Mouse (Mus musculus): ENCODE measurements around the gene Olfr509. TPM values are rescaled to one million over a fixed set of nuclear protein-coding genes. Genes with fewer than 3 reads are reported as not detected.

Gene Olfr509
- 0.02 TPM in 1 of 2 replicates, not detected in the other for polyA plus RNA-seq (2012; rRNA removed; ENCODE audit: low replicate concordance)

DNA sequence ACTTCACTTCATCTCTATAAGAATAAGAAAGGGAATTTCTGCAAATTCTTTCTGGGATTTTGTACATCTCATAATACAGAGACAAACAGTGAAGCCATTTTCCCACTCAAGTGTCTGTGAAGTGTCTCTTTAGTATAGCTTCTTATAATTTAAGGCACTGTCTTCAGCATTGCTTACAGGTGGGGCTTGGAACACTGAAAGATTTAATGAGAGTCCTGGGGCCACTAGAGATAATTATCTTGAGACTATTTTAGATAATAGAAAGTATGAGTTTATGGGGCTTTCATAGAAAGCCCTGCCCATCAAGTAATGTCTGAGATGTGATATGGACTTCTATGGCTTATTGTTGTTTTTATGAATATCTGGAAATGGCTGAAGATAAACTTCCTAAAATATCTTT is at the start of gene Olfr509:
Olfr509 (minus strand) TSS at position 101 of the 400 bp plus-strand sequence.

DNA sequence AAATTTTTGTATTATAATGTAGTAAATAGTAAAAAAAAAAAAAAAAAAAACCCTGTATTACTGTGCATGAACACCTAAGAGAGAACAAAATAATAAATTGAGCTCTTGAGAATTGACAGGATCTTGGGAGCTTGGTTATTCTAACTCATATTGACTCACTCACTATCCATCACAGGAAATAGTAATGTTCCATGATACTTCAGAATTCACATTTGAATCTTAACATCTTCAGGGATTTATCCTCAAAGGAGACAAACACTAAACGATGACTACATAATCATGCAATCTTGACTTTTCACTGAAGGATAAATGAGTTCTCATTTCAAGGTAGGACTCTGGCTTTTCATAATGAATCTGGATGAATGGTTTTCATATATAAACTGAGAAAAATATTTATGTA is 14.4 kb upstream of the Olfr509 start, which contains the start of gene Olfr510:
Olfr510 (plus strand) TSS at position 301 of the 400 bp plus-strand sequence.

DNA sequence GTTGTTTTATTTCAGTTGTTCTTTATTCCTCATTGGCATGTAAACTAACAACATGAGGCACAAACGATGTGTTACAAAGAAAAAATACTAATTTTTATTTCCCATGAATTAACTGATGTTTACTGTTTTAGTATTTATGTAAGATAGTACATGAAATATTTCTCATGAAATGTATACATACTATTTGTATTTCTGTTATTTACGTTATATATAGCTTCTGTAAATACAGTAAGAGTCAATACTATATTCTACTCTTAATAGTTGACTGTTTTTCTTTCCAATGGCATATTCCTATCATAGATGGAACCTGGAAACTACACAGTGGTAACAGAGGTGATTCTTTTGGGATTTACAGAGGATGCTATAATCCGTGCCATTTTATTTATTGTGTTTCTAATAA is 22.0 kb downstream of the Olfr509 start, which contains the start of gene Olfr508:
Olfr508 (plus strand) TSS at position 301 of the 400 bp plus-strand sequence.

DNA sequence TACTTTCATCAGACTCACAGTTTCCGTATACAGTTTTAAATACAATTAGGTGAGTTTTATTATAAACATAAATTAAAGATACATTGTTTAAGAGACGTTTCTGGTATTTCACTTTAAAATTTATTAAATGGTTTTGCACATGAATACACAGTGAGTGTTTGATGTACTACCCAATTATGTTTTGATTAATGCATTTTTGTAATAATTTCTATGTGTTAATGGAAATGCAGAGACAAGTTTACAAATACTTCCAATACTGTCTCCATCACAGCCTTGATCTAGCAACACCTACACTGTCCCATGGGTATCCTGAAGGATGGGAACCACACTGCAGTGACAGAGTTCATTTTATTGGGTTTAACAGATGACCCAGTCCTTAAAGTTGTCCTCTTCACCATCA is 30.2 kb downstream of the Olfr509 start, which contains the start of gene Olfr507:
Olfr507 (plus strand) TSS at position 301 of the 400 bp plus-strand sequence.

DNA sequence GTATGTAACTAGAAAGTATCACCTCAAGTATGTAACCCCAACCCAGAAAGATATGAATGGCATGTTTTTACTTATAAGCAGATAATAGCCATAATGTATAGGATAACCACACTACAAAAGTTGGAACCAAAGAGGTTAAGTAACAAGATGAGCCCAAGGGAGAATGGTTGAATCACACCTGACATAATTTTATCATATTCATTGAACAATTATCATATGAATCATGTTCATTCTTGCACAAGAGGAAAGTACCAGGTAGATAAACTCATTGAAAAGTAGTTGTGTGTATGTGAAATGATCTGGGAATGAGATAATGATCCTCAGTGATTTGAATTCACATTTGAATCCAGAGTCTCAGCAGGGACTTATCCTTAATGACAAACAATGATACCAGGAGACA is 41.2 kb downstream of the Olfr509 start, which contains the start of gene Olfr506:
Olfr506 (plus strand) TSS at position 301 of the 400 bp plus-strand sequence.

Other genes with a start within 250 kb of the Olfr509 start
- not detected in 2 replicates for gene Olfr497, start 231.5 kb downstream of the Olfr509 start, polyA plus RNA-seq (2012; rRNA removed; ENCODE audit: low replicate concordance)
- gene Olfr498, start 186.6 kb downstream of the Olfr509 start, polyA plus RNA-seq (2012; rRNA removed; ENCODE audit: low replicate concordance): not detected in 2 replicates
- gene Olfr502, start 126.8 kb downstream of the Olfr509 start, polyA plus RNA-seq (2012; rRNA removed; ENCODE audit: low replicate concordance): not detected in 2 replicates
- not detected in 2 replicates for gene Olfr503, start 107.4 kb downstream of the Olfr509 start, polyA plus RNA-seq (2012; rRNA removed; ENCODE audit: low replicate concordance)
- gene Olfr504, start 86.1 kb downstream of the Olfr509 start, polyA plus RNA-seq (2012; rRNA removed; ENCODE audit: low replicate concordance): not detected in 2 replicates
- gene Olfr506, start 41.1 kb downstream of the Olfr509 start, polyA plus RNA-seq (2012; rRNA removed; ENCODE audit: low replicate concordance): not detected in 2 replicates
- gene Olfr507, start 30.1 kb downstream of the Olfr509 start, polyA plus RNA-seq (2012; rRNA removed; ENCODE audit: low replicate concordance): not detected in 2 replicates
- gene Olfr508, start 21.9 kb downstream of the Olfr509 start, polyA plus RNA-seq (2012; rRNA removed; ENCODE audit: low replicate concordance): not detected in 2 replicates
- not detected in 2 replicates for gene Olfr510, start 14.5 kb upstream of the Olfr509 start, polyA plus RNA-seq (2012; rRNA removed; ENCODE audit: low replicate concordance)
- not detected in 2 replicates for gene Olfr512, start 61.4 kb upstream of the Olfr509 start, polyA plus RNA-seq (2012; rRNA removed; ENCODE audit: low replicate concordance)
- gene Olfr513, start 99.1 kb upstream of the Olfr509 start, polyA plus RNA-seq (2012; rRNA removed; ENCODE audit: low replicate concordance): not detected in 2 replicates
- gene Olfr514, start 174.1 kb upstream of the Olfr509 start, polyA plus RNA-seq (2012; rRNA removed; ENCODE audit: low replicate concordance): not detected in 2 replicates
- not detected in 2 replicates for gene Olfr516, start 198.6 kb upstream of the Olfr509 start, polyA plus RNA-seq (2012; rRNA removed; ENCODE audit: low replicate concordance)
- gene Olfr517, start 220.5 kb upstream of the Olfr509 start, polyA plus RNA-seq (2012; rRNA removed; ENCODE audit: low replicate concordance): not detected in 2 replicates
- not detected in 2 replicates for gene Olfr518, start 233.1 kb upstream of the Olfr509 start, polyA plus RNA-seq (2012; rRNA removed; ENCODE audit: low replicate concordance)
- gene Olfr519, start 242.5 kb upstream of the Olfr509 start, polyA plus RNA-seq (2012; rRNA removed; ENCODE audit: low replicate concordance): not detected in 2 replicates

All from duodenum, adult 2 months (tissue).